Mouse (Mus musculus): Measurements from ENCODE around the gene Pdlim1. TPM values are rescaled to one million over a fixed set of nuclear protein-coding genes. Genes with fewer than 3 reads are reported as not detected.

Gene Pdlim1
- polyA plus RNA-seq (2017; shearing (Covaris generic)), result 228 TPM

DNA sequence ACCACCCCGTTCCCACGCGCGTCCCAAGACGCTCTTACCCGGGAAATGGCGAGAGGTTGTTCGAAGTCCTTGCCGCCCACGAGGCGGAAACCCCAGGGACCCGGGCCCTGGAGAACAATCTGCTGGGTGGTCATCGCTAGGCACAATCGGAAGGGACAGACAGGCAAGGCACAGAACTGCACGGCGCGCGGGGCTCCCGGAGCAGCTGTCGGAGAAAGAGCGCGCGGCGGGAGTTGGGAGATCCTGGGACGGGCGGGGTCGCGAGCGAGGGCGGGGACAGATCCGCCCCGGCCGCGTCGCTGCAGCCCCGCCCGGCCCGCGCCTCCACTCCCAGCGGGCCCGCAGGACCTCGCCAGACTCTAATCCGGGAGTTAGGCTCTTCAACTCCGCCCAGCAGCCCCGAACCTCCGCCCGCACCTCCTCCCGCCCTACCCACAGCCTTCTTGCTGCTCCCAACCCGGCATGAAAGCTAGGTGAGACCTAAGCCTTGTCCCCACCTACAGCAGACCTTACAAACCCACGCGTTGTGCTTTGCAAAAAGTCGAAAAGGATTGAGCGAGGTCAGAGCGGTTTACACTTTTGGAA lies at the start of gene Pdlim1:
Pdlim1 (minus strand) TSS at position 535 of the 585 bp plus-strand sequence.

DNA sequence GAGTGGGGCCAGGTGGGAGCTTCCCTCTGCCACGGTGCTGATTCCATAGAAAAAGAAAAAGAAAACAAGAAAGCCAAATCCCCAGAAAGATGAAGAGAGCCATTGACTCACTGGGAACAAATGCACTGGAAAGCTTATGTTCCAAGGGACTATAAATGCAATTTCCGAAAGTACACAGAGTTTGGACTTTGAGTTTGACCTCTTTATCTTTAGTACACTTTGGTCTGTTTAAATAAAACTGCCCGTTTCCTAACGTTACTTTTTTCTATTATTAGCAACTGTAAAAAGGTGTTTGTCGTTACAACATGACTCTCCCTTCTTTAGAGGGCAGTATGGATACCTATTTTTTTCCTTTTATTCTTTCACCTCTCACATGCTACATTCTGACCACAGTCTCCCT lies 84.5 kb downstream of the Pdlim1 start, which contains the start of gene Cyp2c70:
Cyp2c70 (minus strand) TSS at position 174 of the 400 bp plus-strand sequence.

Other genes starting within 250 kb of the Pdlim1 start
- gene Cyp2c54, start 198.0 kb downstream of the Pdlim1 start, polyA plus RNA-seq (2017; shearing (Covaris generic)), result not detected
- gene Cyp2c50, start 182.2 kb downstream of the Pdlim1 start, polyA plus RNA-seq (2017; shearing (Covaris generic)), result not detected
- gene Cyp2c70, start 84.5 kb downstream of the Pdlim1 start, polyA plus RNA-seq (2017; shearing (Covaris generic)), result not detected
- gene Sorbs1, start 241.9 kb upstream of the Pdlim1 start, polyA plus RNA-seq (2017; shearing (Covaris generic)), result 30.9 TPM

Measured in inflammation-experienced regulatory T-cells, adult 16 weeks (primary cell).